Mouse (Mus musculus) layer of hippocampus, adult 2 months (tissue): ENCODE measurements around the gene Scn2a. TPM values are rescaled to one million over a fixed set of nuclear protein-coding genes. Genes with fewer than 3 reads are reported as not detected.
A peak's percentile ranks its signal among the peaks of the same experiment; 100 is the strongest.

ENCODE experiments used
- DNase-seq, 2 experiments: peaks; one replicate each; pipeline ENCODE4 v3.0.0; 2022; ENCODE audit warnings: low spot score in 2 of 2
- H3K27ac ChIP-seq: fragments of 200-600 bp; 2 replicates; pipeline ENCODE4 v1.8.1; 2022
- H3K4me3 ChIP-seq: fragments of 200-600 bp; 2 replicates; pipeline ENCODE4 v1.8.1; 2022; ENCODE audit warnings: mild to moderate bottlenecking
- CTCF ChIP-seq: fragments of 200-600 bp; conservative IDR thresholded peaks from 2 replicates; pipeline ENCODE4 v1.8.1; 2022; ENCODE audit warnings: antibody characterized with exemption, mild to moderate bottlenecking, moderate library complexity
- total RNA-seq, 2 experiments: library from RNA; stranded (reverse); gene quantifications; 2 replicates each; pipeline ENCODE4 v1.2.3; 2021

The Scn2a gene
- total RNA-seq, 2 experiments from 2014 or later: 244 to 256 TPM

DNA sequence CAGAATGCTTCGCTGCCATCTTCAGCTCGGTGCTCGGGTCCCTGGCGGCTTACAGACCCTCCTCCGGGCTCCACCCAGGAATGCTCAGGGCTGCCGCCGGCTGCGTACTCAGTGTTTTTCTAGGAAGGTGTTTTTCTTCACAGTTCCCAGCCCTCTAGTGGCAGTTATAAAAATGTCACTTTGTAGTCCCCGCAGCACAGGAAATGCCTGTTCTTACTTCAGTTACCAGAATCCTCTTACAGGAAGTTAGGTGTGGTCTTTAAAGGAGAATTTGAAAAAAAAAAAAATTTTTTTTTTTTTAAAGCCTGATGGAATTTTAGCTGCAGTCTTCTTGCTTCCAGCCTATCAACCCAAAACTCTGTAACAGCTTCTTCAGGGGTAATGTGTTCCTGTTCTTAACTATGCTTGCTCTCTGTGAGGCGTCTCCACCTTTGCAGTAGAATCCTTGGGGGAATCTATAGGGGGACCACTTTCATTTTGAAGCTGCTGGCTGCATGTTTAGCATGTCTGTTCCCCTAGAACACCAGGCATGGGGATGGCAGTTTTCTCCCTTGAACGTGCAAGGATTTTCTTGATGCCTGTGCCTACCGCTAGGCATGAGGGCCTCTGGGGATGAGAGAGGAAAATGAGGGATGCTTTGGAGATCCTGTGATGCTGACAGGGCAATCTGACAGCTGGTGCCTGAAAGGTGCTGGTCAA, 48.0 kb downstream of the Scn2a start:
- H3K27ac ChIP-seq: peak overlapping the region; percentile 87
- peak; percentile 76 to 93 for DNase-seq
- peak; percentile 86 for TF ChIP-seq CTCF
- peak overlapping the region; percentile 61 for H3K4me3 ChIP-seq

DNA sequence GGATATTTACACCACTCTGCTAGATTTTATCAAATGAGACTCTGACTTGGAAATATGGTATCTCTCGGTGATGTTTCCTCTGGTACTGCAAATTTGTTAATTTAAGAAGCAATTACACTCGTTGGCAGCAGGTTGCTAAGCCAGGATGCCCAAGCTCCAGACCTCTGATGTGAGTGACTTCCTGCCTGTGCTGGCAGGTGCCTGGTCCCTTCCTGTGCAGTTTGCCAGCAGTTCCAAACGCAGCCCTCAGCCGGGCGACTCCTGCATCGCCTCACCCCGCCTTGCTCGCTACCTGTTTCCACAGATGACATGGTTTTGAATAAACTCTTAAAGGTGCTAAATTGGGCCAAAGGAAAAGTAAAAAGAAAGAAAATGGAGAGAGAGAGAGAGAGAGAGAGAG, 49.0 kb downstream of the Scn2a start:
- DNase-seq: no peak
- Histone ChIP-seq H3K4me3 (peak overlapping the region; percentile 61), H3K27ac (peak overlapping the region; percentile 87)
- no peak for TF ChIP-seq CTCF

DNA sequence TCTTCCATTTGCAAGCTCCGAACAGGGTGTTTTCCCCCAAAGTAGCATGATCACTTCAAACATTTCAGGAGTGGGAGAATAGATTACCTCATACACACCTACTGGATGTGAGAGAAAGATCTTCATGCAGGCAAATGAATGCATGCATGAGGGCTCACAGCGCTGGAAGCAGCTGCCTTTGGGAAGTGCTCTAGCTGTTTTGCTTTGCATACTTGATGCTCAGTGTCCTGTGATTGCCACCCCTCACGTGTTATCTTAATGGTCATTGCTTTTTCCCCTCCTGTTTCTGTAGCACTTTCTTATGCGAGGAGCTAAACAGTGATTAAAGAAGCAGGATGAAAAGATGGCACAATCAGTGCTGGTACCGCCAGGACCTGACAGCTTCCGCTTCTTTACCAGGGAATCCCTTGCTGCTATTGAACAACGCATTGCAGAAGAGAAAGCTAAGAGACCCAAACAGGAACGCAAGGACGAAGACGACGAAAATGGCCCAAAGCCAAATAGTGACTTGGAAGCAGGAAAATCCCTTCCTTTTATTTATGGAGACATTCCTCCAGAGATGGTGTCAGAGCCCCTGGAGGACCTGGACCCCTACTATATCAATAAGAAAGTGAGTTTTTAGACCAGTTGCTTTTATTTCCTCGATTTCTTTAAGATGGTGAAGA, 49.7 kb downstream of the Scn2a start:
- peak overlapping the region; percentile 87 for H3K27ac ChIP-seq
- H3K4me3 ChIP-seq: peak overlapping the region; percentile 61
- TF ChIP-seq CTCF: no peak
- no peak for DNase-seq

DNA sequence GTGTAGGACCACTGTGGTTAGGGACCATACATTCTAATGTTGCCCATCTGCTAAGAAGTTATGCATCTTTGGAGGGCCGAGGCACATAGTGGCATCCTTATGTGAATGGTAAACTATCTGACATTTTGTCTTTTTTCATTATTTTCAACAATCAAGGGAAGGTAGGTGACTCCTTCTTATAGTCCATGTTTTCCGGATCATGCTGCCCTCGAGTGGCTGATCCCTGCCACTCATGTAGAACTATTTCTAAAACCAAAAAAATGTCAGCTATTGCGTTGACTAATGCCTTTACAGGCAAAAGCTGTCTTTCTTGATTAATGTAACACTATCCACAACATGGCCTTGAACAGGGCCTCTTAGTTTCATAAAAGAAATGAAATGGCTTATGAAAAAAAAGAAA, 59.0 kb downstream of the Scn2a start:
- no peak for DNase-seq
- TF ChIP-seq CTCF: peak; percentile 50
- H3K27ac ChIP-seq: no peak overlapping the region
- no peak overlapping the region for H3K4me3 ChIP-seq

DNA sequence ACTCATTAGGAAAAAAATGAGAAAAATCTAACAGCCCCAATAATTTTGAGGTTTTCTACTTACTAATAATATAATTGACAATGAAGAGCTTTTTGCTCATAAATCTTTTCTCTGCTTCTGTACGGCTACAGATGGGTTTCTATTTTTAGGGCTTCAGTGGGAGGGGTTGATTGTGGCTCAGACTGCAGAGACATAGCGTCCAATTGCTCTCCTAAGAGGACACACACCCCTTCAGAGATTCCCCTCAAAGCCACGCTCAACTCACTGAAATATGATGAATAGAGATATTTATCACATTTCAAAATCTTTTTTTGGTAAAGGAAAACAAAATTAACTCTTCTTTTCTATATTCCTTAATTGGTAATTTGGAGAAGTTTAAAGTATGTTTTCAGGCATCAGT, 64.6 kb downstream of the Scn2a start:
- peak; percentile 55 to 70 for DNase-seq
- Histone ChIP-seq H3K27ac (peak overlapping the region; percentile 74), H3K4me3 (no peak overlapping the region)
- no peak for TF ChIP-seq CTCF

DNA sequence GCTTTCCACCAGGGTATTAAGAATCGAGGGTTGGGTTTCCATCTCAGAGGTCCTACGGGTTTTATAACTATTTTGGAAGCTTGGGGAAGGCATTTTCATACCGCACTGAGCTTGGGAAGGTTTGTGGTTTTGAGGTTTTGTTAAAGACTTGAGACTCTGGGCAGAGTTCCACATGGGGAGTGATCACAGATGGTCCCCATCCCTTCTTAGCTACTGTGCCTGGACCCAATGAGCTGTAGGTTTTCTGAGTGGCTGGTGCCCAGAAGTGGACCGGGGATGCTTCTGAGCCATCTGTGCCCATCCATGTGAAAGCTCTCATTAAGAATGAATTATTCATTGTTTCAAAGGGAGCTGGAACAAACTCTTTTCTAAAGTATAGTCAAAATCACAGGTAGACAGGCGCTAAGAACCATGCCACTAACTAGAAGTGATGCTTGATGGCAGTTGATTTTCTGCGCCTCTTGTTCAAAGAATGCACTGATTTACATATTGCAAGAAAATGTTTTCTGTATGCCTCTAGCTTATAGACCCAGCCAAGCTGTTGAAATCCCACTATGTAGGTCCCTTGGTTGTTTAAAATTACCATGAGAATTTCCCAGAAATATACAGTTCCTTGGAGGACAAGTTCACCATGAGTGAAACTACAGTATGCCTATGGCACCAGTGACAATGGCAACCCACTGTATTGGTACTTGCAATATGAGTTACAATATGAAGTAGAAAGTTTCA, 70.0 kb downstream of the Scn2a start:
- DNase-seq: peak in 1 of 2 experiments; percentile 75
- Histone ChIP-seq H3K27ac (peak overlapping the region; percentile 28; the same call in 1 of the 2 replicates), H3K4me3 (no peak overlapping the region)
- no peak for TF ChIP-seq CTCF

DNA sequence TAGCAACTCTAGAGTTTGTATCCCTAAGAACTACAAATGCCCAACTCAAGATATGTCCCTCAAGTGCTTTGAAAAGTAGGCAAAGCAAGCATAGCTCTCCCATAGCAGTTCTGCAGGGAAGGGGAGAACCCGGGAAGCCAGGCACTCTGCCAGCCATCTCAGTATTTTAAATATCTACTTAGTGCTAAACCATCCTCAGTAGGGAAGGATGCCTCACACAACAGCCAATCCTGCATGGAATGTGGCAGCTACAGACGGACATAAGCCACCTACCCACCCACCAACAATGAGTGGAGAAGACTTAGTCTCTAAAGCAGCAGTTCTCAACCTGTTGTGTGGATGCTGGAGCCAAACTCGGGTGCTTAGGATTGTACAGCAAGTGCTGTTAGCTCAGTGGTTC, 73.9 kb downstream of the Scn2a start:
- no peak for TF ChIP-seq CTCF
- no peak for DNase-seq
- Histone ChIP-seq H3K27ac (no peak overlapping the region), H3K4me3 (no peak overlapping the region)

DNA sequence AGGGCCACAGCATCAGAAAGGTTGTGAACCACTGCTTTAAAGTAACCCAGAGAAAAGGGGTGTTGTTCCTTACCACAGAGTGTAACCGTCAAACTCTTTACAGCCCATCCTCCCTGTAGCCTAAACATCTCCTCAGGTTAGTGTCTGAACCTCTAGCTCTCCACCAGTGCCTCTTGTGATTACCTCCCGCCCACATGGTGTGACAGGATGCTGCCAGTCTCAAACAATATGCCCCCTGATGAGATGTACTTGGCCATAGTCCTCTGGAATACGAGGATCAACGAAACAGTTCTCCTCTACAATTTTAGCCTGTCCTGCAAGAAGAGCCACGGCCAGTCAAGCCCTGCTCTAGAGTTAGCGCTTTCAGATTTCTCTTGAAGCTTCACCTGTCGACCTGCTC, 74.5 kb downstream of the Scn2a start:
- DNase-seq: no peak
- no peak overlapping the region for H3K4me3 ChIP-seq
- no peak for TF ChIP-seq CTCF
- H3K27ac ChIP-seq: no peak overlapping the region

DNA sequence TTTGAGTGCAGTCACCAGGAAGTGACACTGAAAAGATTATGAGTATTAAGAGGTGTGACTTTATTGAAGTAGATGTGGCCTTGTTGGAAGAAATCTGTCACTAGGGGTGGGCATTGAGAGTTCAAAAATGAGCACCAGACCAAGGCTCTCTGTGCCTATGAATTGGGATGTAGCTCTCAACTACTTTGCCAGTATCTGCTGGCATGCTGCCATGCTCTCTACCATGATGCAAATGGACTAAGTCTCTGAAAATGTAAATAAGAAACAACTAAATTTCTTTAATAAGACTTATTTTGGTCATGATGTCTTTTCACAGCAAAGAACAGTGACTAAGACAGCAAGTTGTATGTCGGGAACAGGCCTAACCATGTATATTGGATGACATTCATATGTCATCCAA, 79.7 kb downstream of the Scn2a start:
- TF ChIP-seq CTCF: no peak
- Histone ChIP-seq H3K27ac (peak overlapping the region; percentile 52), H3K4me3 (no peak overlapping the region)
- no peak for DNase-seq

DNA sequence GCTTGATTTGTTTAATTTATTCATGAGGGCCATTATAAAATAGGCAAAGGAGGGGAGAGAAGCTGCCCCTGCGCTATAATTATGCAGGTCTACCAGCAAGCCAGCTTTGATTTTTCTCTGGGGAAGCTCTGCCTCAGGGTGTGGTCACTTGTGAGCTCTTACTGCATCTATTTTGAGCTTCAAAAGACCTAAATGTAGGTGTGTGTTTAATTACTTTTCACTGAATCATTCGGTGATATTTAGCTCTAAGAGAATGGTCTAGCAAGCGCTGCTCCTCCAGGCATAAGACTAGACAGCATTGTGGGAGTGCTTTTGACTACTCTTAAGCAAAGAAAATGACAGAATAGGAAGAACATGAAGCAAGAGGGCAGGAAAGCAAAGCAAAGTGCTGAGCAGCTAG, 80.6 kb downstream of the Scn2a start:
- no peak for TF ChIP-seq CTCF
- Histone ChIP-seq H3K27ac (peak overlapping the region; percentile 52), H3K4me3 (no peak overlapping the region)
- peak in 1 of 2 experiments; percentile 20 for DNase-seq

DNA sequence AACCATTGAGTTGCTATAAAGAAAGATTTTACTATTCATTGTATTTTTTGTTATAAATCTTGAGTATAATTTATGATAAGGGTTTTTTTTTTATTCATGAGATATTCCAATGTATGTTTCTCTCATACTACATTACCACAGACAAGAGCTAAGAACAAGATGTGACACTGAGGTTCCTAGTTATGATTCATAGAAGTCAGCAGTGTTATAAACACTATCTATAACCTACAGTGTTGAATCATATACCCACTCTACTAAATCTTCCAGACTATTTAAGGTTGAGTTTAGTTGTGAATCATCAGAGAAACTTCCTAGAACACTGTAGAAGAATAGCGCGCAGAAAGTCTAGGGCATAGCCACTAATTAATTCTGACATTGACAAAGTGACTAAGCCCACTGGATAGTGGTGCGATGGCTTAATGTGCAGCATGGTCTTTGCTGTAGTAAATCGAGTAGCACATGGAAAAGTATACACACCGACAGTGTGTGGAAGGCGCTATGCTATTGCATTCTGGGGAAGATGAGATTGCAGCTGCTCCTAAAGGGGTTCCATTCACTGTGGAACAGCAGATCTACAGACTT, 101.7 kb downstream of the Scn2a start:
- Histone ChIP-seq H3K4me3 (no peak overlapping the region), H3K27ac (no peak overlapping the region)
- no peak for TF ChIP-seq CTCF
- no peak for DNase-seq

DNA sequence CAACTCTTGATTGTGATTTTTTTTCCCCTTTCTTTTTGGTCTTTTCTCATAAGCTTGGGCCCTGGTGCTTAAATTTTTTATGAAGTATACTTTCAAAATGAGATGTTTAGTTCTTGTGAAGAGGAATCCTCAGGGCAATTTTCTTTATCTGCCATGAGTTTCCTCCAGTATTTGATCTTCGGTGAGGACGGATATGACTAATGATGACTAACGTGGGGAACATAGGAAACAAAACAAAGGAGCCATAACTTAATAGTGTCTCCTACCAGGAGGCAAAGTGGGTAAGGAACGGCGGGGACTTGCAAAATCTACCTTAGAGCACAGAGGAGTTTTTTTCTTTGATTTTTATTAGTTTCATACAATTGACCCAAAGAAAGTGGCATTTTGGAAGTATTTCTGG, 124.8 kb downstream of the Scn2a start:
- TF ChIP-seq CTCF: no peak
- H3K4me3 ChIP-seq: no peak overlapping the region
- no peak overlapping the region for H3K27ac ChIP-seq
- DNase-seq: no peak

DNA sequence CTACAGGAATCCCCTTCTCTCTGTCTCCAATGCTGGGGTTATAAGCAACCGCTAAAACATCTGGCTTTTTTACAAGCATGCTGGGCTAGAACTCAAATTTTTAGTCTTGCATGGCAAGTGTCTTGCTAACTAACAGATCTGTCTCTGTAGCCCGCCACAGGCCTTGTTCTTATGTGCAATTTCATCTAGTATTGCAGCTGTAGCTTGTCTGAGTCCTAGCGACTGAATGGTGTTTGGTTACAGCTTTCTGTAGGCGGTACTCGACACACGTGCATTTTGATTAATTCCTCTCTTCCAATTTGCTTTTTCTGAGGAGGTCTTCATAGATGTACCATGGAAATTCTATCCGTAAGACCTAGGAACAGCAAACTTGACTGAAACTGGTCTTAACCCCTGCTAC, 161.9 kb downstream of the Scn2a start:
- H3K4me3 ChIP-seq: no peak overlapping the region
- H3K27ac ChIP-seq: no peak overlapping the region
- TF ChIP-seq CTCF: no peak
- no peak for DNase-seq
